Mouse (Mus musculus): ENCODE results near the gene Adgrl3. TPM values are rescaled to one million over a fixed set of nuclear protein-coding genes. Genes with fewer than 3 reads are reported as not detected.

The Adgrl3 gene
- polyA plus RNA-seq, 1 experiment from 2014 or later: 48.7 TPM

- Histone ChIP-seq H3K9ac (no peak overlapping the region), H3K9me3 (peaks cover 8% of the 10 kb centered on the region; the same call in 1 of the 2 replicates), H3K4me1 (no peaks in the 10 kb centered on the region), H3K4me3 (no peak overlapping the region), H3K27ac (no peak overlapping the region), H3K4me2 (replicated peaks) (no peak overlapping the region), H3K36me3 (no peaks in the 10 kb centered on the region), H3K27me3 (no peaks in the 10 kb centered on the region)
- ATAC-seq (ENCODE audit: insufficient number of reproducible peaks, insufficient read depth, low FRiP score, low TSS enrichment): no peak
- WGBS: 69% methylated on average over 5 of the region's 5 CpGs
Measured at GRCm38 (mm10) chr5:81442150-81442549, 422.2 kb downstream of the Adgrl3 start.

- H3K27me3 ChIP-seq: no peaks in the 10 kb centered on the region
- H3K36me3 ChIP-seq: no peaks in the 10 kb centered on the region
- H3K4me3 ChIP-seq: no peak overlapping the region
- no peak overlapping the region for H3K9ac ChIP-seq
- H3K27ac ChIP-seq: no peak overlapping the region
- no peaks in the 10 kb centered on the region for H3K4me1 ChIP-seq
- no peak overlapping the region for H3K4me2 ChIP-seq (replicated peaks)
- ATAC-seq (ENCODE audit: insufficient number of reproducible peaks, insufficient read depth, low FRiP score, low TSS enrichment): no peak
- no peaks in the 10 kb centered on the region for H3K9me3 ChIP-seq
- WGBS: 68% methylated on average over 4 of the region's 4 CpGs
Measured at GRCm38 (mm10) chr5:81465971-81466370, 446.0 kb downstream of the Adgrl3 start.

DNA sequence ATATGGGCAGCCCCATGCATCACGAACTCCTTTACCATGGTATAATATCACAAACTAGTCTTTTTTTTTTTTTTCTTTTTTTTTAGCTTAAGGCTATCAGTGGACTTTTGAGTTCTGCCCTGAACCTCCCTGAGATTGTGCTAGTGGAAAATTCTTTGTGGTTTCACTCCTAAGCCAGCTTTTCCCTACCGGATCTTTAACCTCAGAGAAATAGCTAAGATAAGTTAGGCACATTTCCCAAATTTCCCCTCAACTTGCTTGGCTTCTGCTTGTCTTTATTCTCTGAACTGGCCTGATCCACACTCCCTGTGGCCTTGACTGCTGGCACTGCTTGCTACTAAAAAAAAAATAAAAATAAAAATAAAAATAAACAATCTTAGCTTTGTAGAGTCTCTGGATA is 454.7 kb downstream of the Adgrl3 start:
- Histone ChIP-seq H3K36me3 (no peaks in the 10 kb centered on the region), H3K4me1 (no peaks in the 10 kb centered on the region), H3K9me3 (no peaks in the 10 kb centered on the region), H3K27me3 (no peaks in the 10 kb centered on the region), H3K4me2 (replicated peaks) (no peak overlapping the region), H3K9ac (no peak overlapping the region), H3K4me3 (no peak overlapping the region), H3K27ac (no peak overlapping the region)
- no peak for ATAC-seq (ENCODE audit: insufficient number of reproducible peaks, insufficient read depth, low FRiP score, low TSS enrichment)
- 73% methylated on average over 2 of the region's 2 CpGs for WGBS

- no peak overlapping the region for H3K27ac ChIP-seq
- no peaks in the 10 kb centered on the region for H3K27me3 ChIP-seq
- H3K4me1 ChIP-seq: no peaks in the 10 kb centered on the region
- no peak overlapping the region for H3K9ac ChIP-seq
- no peak overlapping the region for H3K4me2 ChIP-seq (replicated peaks)
- no peaks in the 10 kb centered on the region for H3K36me3 ChIP-seq
- H3K4me3 ChIP-seq: no peak overlapping the region
- 81% methylated on average over 3 of the region's 3 CpGs for WGBS
- H3K9me3 ChIP-seq: no peaks in the 10 kb centered on the region
- ATAC-seq (ENCODE audit: insufficient number of reproducible peaks, insufficient read depth, low FRiP score, low TSS enrichment): no peak
Measured at GRCm38 (mm10) chr5:81475406-81475805, 455.5 kb downstream of the Adgrl3 start.

- ATAC-seq (ENCODE audit: insufficient number of reproducible peaks, insufficient read depth, low FRiP score, low TSS enrichment): no peak
Measured at GRCm38 (mm10) chr5:81475971-81476606, 456.2 kb downstream of the Adgrl3 start.

GRCm38 (mm10) chr5:81480911-81481310 is 461.0 kb downstream of the Adgrl3 start:
- Histone ChIP-seq H3K4me2 (replicated peaks) (no peak overlapping the region), H3K36me3 (no peaks in the 10 kb centered on the region), H3K27me3 (no peaks in the 10 kb centered on the region), H3K9me3 (no peaks in the 10 kb centered on the region), H3K27ac (no peak overlapping the region), H3K4me3 (no peak overlapping the region), H3K9ac (no peak overlapping the region), H3K4me1 (no peaks in the 10 kb centered on the region)
- no peak for ATAC-seq (ENCODE audit: insufficient number of reproducible peaks, insufficient read depth, low FRiP score, low TSS enrichment)
- 63% methylated on average over 3 of the region's 3 CpGs for WGBS

More at GRCm38 (mm10) chr5:81475971-81476606, 456.2 kb downstream of the Adgrl3 start:
- Histone ChIP-seq H3K4me2 (replicated peaks) (no peak overlapping the region), H3K9me3 (no peaks in the 10 kb centered on the region), H3K4me3 (no peak overlapping the region), H3K4me1 (no peaks in the 10 kb centered on the region), H3K27ac (no peak overlapping the region), H3K9ac (no peak overlapping the region), H3K36me3 (no peaks in the 10 kb centered on the region), H3K27me3 (no peaks in the 10 kb centered on the region)
- 53% methylated on average over 8 of the region's 8 CpGs for WGBS

DNA sequence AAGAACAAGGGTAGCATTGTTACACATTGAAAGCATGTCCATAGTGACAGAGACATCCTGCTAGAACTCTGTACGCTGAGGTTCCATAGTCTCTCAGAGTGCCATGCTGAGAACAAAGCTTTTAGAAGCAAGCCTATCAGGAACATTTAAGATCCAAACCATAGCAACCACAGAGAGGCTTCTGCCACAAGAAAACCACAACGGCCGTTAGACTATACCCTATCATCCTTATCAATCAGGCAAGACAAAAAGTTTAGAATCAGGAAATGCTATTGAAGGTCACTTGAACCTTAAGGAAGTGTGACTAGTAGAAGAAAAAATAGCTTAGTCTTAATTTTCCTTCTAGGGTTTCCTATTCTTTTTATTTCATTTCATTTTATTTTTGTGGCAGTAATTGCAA is 464.0 kb downstream of the Adgrl3 start:
- WGBS: 57% methylated on average over 3 of the region's 3 CpGs
- Histone ChIP-seq H3K4me1 (no peaks in the 10 kb centered on the region), H3K4me3 (no peak overlapping the region), H3K27ac (no peak overlapping the region), H3K36me3 (no peaks in the 10 kb centered on the region), H3K9me3 (no peaks in the 10 kb centered on the region), H3K9ac (no peak overlapping the region), H3K27me3 (no peaks in the 10 kb centered on the region), H3K4me2 (replicated peaks) (no peak overlapping the region)
- ATAC-seq (ENCODE audit: insufficient number of reproducible peaks, insufficient read depth, low FRiP score, low TSS enrichment): no peak

- Histone ChIP-seq H3K27me3 (no peaks in the 10 kb centered on the region), H3K4me2 (replicated peaks) (no peak overlapping the region), H3K27ac (no peak overlapping the region), H3K4me1 (no peaks in the 10 kb centered on the region), H3K4me3 (no peak overlapping the region), H3K36me3 (no peaks in the 10 kb centered on the region), H3K9me3 (no peaks in the 10 kb centered on the region), H3K9ac (no peak overlapping the region)
- 86% methylated on average over 3 of the region's 3 CpGs for WGBS
- ATAC-seq (ENCODE audit: insufficient number of reproducible peaks, insufficient read depth, low FRiP score, low TSS enrichment): no peak
Measured at GRCm38 (mm10) chr5:81501076-81501475, 481.1 kb downstream of the Adgrl3 start.

DNA sequence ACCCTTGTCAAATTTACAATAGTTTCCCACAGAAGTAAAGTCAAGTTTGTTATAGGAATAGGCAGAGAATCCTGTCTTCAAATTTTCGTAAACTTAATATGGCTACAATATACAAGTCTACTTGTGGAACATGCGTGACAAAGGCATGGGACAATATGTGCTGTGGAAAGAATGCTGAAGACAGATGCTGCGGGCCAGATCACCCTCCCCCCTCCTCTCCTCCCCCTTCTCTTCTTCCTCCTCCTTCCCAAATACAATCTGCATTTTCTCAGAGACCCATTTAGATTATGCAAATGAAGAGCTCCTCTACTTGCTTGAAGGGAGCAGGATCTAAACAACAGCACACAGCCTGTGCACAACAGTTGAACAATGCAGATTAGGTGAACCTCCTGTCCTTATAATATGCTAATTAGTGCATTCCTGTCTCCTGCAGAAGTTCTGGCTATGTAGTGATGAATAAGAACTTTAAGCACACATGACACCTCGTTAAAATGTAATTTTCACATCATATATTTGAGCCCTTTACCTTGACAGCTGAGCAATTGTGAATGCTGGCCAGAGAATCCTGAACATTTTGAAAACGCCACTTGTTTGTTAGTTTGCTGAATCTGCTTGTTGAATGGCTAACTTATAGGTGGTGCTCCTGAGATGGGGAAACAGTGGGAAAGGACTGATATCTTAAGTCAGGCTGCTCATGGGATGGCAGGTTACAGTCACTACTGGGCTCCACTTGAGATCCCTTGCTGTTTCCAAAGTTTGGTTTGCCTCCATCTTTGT is 499.0 kb downstream of the Adgrl3 start:
- Histone ChIP-seq H3K9me3 (no peaks in the 10 kb centered on the region), H3K4me2 (replicated peaks) (no peak overlapping the region), H3K4me3 (no peak overlapping the region), H3K27me3 (no peaks in the 10 kb centered on the region), H3K9ac (no peak overlapping the region), H3K36me3 (no peaks in the 10 kb centered on the region), H3K4me1 (peaks cover 14% of the 10 kb centered on the region), H3K27ac (no peak overlapping the region)
- ATAC-seq (ENCODE audit: insufficient number of reproducible peaks, insufficient read depth, low FRiP score, low TSS enrichment): peak; percentile 52; the same call in 1 of the 2 replicates
- 49% methylated on average over 5 of the region's 5 CpGs for WGBS

GRCm38 (mm10) chr5:81519497-81520382 is 499.8 kb downstream of the Adgrl3 start:
- Histone ChIP-seq H3K4me2 (replicated peaks) (no peak overlapping the region), H3K9me3 (no peaks in the 10 kb centered on the region), H3K9ac (no peak overlapping the region), H3K27me3 (no peaks in the 10 kb centered on the region), H3K4me3 (no peak overlapping the region), H3K4me1 (peaks cover 14% of the 10 kb centered on the region), H3K36me3 (no peaks in the 10 kb centered on the region), H3K27ac (no peak overlapping the region)
- 22% methylated on average over 11 of the region's 11 CpGs for WGBS
- ATAC-seq (ENCODE audit: insufficient number of reproducible peaks, insufficient read depth, low FRiP score, low TSS enrichment): no peak

- H3K4me1 ChIP-seq: peaks cover 14% of the 10 kb centered on the region
Measured at GRCm38 (mm10) chr5:81522760-81523159, 502.8 kb downstream of the Adgrl3 start.

More at GRCm38 (mm10) chr5:81522760-81523159, 502.8 kb downstream of the Adgrl3 start:
- Histone ChIP-seq H3K4me3 (no peak overlapping the region), H3K27ac (no peak overlapping the region), H3K9ac (no peak overlapping the region), H3K27me3 (no peaks in the 10 kb centered on the region), H3K4me2 (replicated peaks) (no peak overlapping the region), H3K36me3 (no peaks in the 10 kb centered on the region), H3K9me3 (no peaks in the 10 kb centered on the region)
- WGBS: 88% methylated on average over 4 of the region's 4 CpGs
- ATAC-seq (ENCODE audit: insufficient number of reproducible peaks, insufficient read depth, low FRiP score, low TSS enrichment): no peak
